Mouse (Mus musculus): ENCODE results near the gene 4931409K22Rik.

Gene 4931409K22Rik

DNA sequence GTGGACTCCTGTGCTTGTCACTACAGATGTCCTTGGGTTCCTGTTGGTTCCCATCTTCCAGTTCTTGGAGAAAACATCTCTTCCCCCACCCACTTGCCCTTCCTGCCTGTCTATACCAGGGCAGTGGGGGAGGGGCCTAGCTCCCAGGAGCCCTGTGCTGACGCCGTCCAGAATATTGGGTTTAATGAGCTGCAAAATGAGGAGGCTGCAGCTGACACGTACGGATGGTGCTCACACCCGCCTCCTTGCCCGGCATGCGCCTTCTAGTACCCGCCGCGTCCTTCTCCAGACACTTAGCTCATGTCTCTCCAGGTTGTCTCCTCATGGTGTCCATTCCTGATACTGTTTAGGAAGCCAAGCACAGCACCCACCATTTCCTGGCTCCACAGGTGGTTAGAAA is 57.5 kb downstream of the 4931409K22Rik start:
- no peak for DNase-seq (ENCODE audit: low spot score in 2 of 2)

GRCm38 (mm10) chr5:24497526-24497925 is 59.1 kb downstream of the 4931409K22Rik start:
- no peak for DNase-seq (ENCODE audit: low spot score in 2 of 2)

DNA sequence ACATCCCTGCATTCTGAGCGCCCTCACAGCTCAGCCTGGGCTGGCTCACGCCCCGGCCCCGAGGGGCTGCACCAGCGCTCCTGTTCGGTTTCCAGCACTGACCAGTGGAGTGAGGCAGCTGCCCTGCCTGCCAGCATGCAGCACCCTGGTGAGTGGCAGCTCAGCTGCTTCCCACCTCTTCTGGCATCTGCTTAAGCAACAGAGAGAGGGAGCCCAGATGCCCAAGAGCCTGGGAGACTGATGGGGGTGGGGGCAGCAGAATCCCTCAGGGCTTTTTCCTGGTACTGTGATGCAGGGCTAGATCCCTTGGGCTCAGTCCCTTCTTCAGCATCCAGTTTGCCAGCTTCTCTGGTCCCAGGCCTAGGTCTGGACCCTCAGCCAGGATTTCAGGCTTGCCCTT is 59.9 kb downstream of the 4931409K22Rik start:
- no peak for DNase-seq (ENCODE audit: low spot score in 2 of 2)

DNA sequence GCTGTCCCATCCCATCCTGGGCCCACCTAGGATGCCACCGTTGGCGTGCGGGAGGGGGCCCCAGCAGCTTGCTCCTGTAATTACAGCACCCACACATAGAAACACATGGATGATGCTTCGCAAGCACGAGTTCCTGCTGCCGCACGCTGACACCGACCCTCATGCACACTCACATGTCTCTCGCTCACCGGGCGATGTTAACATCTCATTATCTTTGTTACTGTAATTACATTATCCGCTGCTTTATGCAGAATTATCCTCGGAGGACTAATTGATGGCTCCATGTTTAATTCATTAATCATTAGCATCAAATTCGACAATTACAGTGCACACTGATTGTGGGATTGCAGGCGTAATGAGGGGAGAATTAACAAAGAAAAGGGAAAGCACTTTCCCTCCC is 61.6 kb downstream of the 4931409K22Rik start:
- no peak for DNase-seq (ENCODE audit: low spot score in 2 of 2)

All from natural killer cell, adult 2 months (primary cell).